Mouse (Mus musculus) kidney, embryonic 14.5 days (tissue): ENCODE results near the gene Fmn2. TPM values are rescaled to one million over a fixed set of nuclear protein-coding genes. Genes with fewer than 3 reads are reported as not detected.

Source experiments
- ATAC-seq: fragments of 200-750 bp; cut with Nextera tagmentation; 2 replicates; pipeline ENCODE4 v1.8.0; 2017; ENCODE audit warnings: moderate number of reproducible peaks, mild to moderate bottlenecking, moderate TSS enrichment, moderate library complexity; ENCODE audit not compliant: low FRiP score, low TSS enrichment
- H3K27ac ChIP-seq: fragments of 300-500 bp; sonication (generic); 2 replicates; pipeline ENCODE4 v1.5.1; 2014; ENCODE audit warnings: low read depth, mild to moderate bottlenecking, low read length, moderate library complexity, mixed read lengths
- H3K27me3 ChIP-seq: fragments of 300-500 bp; sonication (generic); 2 replicates; pipeline ENCODE4 v1.6.1; 2014; ENCODE audit warnings: mild to moderate bottlenecking, low read length; ENCODE audit not compliant: control insufficient read depth, insufficient read depth
- H3K36me3 ChIP-seq: fragments of 300-500 bp; sonication (generic); 2 replicates; pipeline ENCODE4 v1.6.1; 2014; ENCODE audit warnings: low read length, mixed read lengths; ENCODE audit not compliant: control insufficient read depth, insufficient read depth
- H3K4me1 ChIP-seq: fragments of 300-500 bp; sonication (generic); 2 replicates; pipeline ENCODE4 v1.6.1; 2014; ENCODE audit warnings: low read length, mixed read lengths; ENCODE audit not compliant: control insufficient read depth, insufficient read depth
- H3K4me2 ChIP-seq: fragments of 300-500 bp; sonication (generic); replicated peaks from 2 replicates; pipeline ENCODE4 v1.6.1; 2014; ENCODE audit warnings: low read depth, mild to moderate bottlenecking, low read length
- H3K4me3 ChIP-seq: fragments of 300-500 bp; sonication (generic); 2 replicates; pipeline ENCODE4 v1.5.1; 2014; ENCODE audit warnings: mild to moderate bottlenecking, low read length
- H3K9ac ChIP-seq: fragments of 300-500 bp; sonication (generic); 2 replicates; pipeline ENCODE4 v1.6.1; 2014; ENCODE audit warnings: low read depth, mild to moderate bottlenecking, low read length, moderate library complexity
- H3K9me3 ChIP-seq: fragments of 300-500 bp; sonication (generic); 2 replicates; pipeline ENCODE4 v1.6.1; 2016; ENCODE audit warnings: low read length; ENCODE audit not compliant: control insufficient read depth
- WGBS: fragments of 180-500 bp; shearing (Covaris S2); extraction: QIAGEN DNeasy Blood & Tissue Kit; methylation state at CpG from one replicate; pipeline ENCODE4 v1.1.7; 2014; 5-methylcytosine and 5-hydroxymethylcytosine counted together
- polyA plus RNA-seq: library from polyadenylated mRNA; unstranded; fragments of >200 nt; fragmentation: Nextera tagmentation; extraction: Ambion mirVana; gene quantifications from 2 replicates; pipeline ENCODE4 v1.2.1, GENCODE M21; 2014

The Fmn2 gene
- polyA plus RNA-seq, 1 experiment from 2014 or later: 0.93 TPM

DNA sequence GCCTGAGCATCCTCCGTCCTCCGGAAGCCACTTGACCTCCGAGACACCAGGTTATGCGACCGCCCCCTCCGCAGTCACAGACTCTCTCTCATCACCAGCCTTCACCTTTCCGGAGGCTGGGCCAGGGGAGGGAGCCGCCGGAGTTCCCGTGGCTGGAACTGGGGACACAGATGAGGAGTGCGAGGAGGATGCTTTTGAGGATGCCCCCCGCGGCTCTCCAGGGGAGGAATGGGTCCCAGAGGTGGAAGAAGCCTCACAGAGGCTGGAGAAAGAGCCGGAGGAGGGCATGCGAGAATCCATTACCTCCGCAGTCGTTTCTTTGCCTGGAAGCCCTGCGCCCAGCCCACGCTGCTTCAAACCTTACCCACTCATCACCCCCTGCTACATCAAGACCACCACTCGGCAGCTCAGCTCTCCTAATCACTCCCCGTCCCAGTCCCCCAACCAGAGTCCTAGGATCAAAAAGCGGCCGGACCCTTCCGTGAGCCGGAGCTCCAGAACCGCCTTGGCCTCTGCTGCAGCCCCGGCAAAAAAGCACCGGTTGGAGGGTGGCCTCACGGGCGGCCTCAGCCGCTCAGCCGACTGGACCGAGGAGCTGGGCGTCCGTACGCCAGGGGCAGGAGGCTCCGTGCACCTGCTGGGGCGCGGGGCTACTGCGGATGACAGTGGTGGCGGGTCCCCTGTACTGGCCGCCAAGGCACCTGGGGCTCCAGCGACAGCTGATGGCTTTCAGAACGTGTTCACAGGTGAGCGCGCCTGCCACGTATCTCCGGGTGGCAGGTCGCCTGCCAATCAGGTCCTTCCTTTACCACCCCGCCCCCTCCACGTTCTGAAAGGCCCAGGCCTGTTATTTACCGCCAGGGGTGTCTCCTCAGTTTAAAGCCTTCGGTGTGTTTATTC is 1.5 kb downstream of the Fmn2 start:
- Histone ChIP-seq H3K27ac (no peak overlapping the region), H3K36me3 (no peaks in the 10 kb centered on the region), H3K4me2 (peak overlapping the region; percentile 98), H3K4me1 (peaks cover 14% of the 10 kb centered on the region), H3K4me3 (peak overlapping the region; percentile 61), H3K9ac (peak overlapping the region; percentile 58), H3K27me3 (peaks cover 10% of the 10 kb centered on the region), H3K9me3 (no peaks in the 10 kb centered on the region)
- ATAC-seq: peak; percentile 30; the same call in 1 of the 2 replicates
- 2% methylated on average over 53 of the region's 53 CpGs for WGBS

DNA sequence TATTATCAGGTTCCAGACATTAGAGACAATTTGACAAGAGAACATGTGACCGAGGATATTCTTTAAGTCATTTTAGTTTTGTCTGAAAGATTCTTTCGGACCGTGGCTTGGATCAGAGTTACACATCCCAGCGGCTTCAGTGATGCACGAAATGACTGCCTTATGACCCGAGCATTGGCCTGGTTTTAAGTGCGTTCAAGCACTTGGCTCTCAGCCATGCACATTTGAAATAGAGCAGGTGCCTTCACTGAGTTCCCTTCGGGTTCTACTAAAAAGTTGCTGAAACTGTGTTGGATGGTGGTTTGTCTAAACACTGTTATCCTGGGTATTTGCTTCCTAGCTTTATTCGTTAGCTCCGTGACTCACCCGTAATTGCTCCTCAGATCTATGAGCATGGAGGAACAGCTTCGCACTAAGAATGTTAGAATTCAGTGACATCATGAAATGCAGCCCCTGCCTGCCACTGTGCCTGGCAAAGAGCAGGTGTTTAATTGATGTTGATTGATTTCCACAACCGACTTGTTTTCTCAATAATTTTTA is 7.0 kb downstream of the Fmn2 start:
- peaks cover 1% of the 10 kb centered on the region; the same call in 1 of the 2 replicates for H3K4me1 ChIP-seq
- ATAC-seq: 0 out of 2 replicates have a peak, but pooled peaks have one; percentile 30
- no peaks in the 10 kb centered on the region for H3K36me3 ChIP-seq
- H3K4me3 ChIP-seq: no peak overlapping the region
- no peak overlapping the region for H3K4me2 ChIP-seq
- no peaks in the 10 kb centered on the region for H3K9me3 ChIP-seq
- 44% methylated on average over 13 of the region's 13 CpGs for WGBS
- H3K27ac ChIP-seq: no peak overlapping the region
- no peaks in the 10 kb centered on the region for H3K27me3 ChIP-seq
- no peak overlapping the region for H3K9ac ChIP-seq

- no peak for ATAC-seq
- Histone ChIP-seq H3K4me2 (no peak overlapping the region), H3K36me3 (no peaks in the 10 kb centered on the region), H3K9ac (no peak overlapping the region), H3K9me3 (no peaks in the 10 kb centered on the region), H3K27me3 (no peaks in the 10 kb centered on the region), H3K4me1 (no peaks in the 10 kb centered on the region), H3K27ac (no peak overlapping the region), H3K4me3 (no peak overlapping the region)
- WGBS: 87% methylated on average over 7 of the region's 7 CpGs
Observed at GRCm38 (mm10) chr1:174513419-174513818, 11.8 kb downstream of the Fmn2 start.

- H3K4me3 ChIP-seq: no peak overlapping the region
- 78% methylated on average over 5 of the region's 5 CpGs for WGBS
- H3K4me1 ChIP-seq: no peaks in the 10 kb centered on the region
- no peaks in the 10 kb centered on the region for H3K36me3 ChIP-seq
- no peaks in the 10 kb centered on the region for H3K27me3 ChIP-seq
- H3K9me3 ChIP-seq: no peaks in the 10 kb centered on the region
- no peak overlapping the region for H3K9ac ChIP-seq
- no peak overlapping the region for H3K4me2 ChIP-seq
- ATAC-seq: no peak
- no peak overlapping the region for H3K27ac ChIP-seq
Observed at GRCm38 (mm10) chr1:174521976-174522770, 20.5 kb downstream of the Fmn2 start.

GRCm38 (mm10) chr1:174522809-174523511 is 21.3 kb downstream of the Fmn2 start:
- H3K36me3 ChIP-seq: no peaks in the 10 kb centered on the region
- ATAC-seq: no peak
- H3K27ac ChIP-seq: no peak overlapping the region
- no peak overlapping the region for H3K9ac ChIP-seq
- H3K4me2 ChIP-seq: no peak overlapping the region
- WGBS: 81% methylated on average over 4 of the region's 4 CpGs
- no peak overlapping the region for H3K4me3 ChIP-seq
- no peaks in the 10 kb centered on the region for H3K27me3 ChIP-seq
- H3K4me1 ChIP-seq: no peaks in the 10 kb centered on the region
- no peaks in the 10 kb centered on the region for H3K9me3 ChIP-seq

- Histone ChIP-seq H3K9ac (no peak overlapping the region), H3K4me3 (no peak overlapping the region), H3K27ac (no peak overlapping the region), H3K4me1 (no peaks in the 10 kb centered on the region), H3K36me3 (no peaks in the 10 kb centered on the region), H3K9me3 (no peaks in the 10 kb centered on the region), H3K4me2 (no peak overlapping the region), H3K27me3 (no peaks in the 10 kb centered on the region)
- WGBS: 72% methylated on average over 1 of the region's 1 CpGs
- no peak for ATAC-seq
Observed at GRCm38 (mm10) chr1:174523512-174523828, 21.8 kb downstream of the Fmn2 start.

DNA sequence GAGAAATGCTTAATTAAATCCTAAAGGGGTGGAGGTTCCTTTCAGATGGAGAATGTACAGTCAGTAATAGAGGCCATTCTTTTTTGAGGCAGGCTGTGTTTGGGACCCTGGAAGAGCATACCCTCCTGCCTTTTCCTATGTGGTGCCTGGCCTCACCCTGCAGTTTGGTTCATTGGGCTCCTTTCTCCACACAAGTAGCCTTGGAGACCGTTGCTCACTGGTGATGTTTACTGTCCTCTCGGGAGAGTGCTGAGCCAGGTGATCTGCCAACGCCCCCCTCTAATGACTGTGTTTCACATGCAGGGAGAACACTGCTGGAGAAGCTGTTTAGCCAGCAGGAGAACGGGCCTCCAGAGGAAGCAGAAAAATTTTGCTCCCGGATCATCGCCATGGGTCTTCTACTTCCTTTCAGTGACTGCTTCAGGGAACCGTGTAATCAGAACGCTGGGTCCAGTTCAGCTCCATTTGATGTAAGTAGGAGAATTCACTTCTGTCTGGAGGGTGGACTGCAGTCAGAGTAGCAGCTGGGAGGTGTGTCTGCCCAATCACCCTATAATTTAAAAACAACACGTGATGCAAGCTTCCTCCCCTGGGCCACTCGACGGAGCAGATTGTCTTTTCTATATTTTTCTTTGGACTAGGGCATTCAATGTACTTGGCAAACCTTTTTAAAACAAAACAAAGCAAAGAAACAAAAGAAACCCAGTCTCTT is 35.3 kb downstream of the Fmn2 start:
- H3K36me3 ChIP-seq: no peaks in the 10 kb centered on the region
- WGBS: 34% methylated on average over 11 of the region's 11 CpGs
- H3K9me3 ChIP-seq: no peaks in the 10 kb centered on the region
- no peak overlapping the region for H3K4me3 ChIP-seq
- no peaks in the 10 kb centered on the region for H3K4me1 ChIP-seq
- H3K27ac ChIP-seq: no peak overlapping the region
- no peak overlapping the region for H3K9ac ChIP-seq
- H3K27me3 ChIP-seq: no peaks in the 10 kb centered on the region
- peak; percentile 55; the same call in 1 of the 2 replicates for ATAC-seq
- no peak overlapping the region for H3K4me2 ChIP-seq

DNA sequence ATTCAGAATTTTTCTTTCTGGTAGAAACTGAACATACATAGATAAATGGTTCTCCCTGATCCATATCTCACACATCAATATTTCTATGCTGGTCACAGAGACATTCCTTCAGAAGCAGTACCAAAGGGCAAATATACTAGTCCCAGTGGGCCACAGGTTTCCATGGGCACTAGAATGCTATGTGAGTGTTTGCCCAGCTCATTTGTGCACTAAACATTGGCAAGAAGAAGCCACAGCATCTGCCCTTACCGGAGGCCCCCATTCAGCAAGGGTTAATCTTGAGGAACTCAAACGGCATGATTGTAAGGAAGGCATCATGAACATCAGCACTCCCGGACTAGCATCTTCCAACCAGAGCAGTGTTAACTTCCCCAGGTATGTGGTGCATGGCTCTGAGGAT is 35.9 kb downstream of the Fmn2 start:
- no peaks in the 10 kb centered on the region for H3K36me3 ChIP-seq

More for the DNA sequence above, 35.9 kb downstream of the Fmn2 start:
- Histone ChIP-seq H3K27me3 (no peaks in the 10 kb centered on the region), H3K9me3 (no peaks in the 10 kb centered on the region), H3K4me3 (no peak overlapping the region), H3K9ac (no peak overlapping the region), H3K4me2 (no peak overlapping the region), H3K27ac (no peak overlapping the region), H3K4me1 (no peaks in the 10 kb centered on the region)
- WGBS: 83% methylated on average over 3 of the region's 3 CpGs
- ATAC-seq: no peak
